Mouse (Mus musculus) layer of hippocampus, postnatal 14 days (tissue): ENCODE measurements around the gene Arhgef26. TPM values are rescaled to one million over a fixed set of nuclear protein-coding genes. Genes with fewer than 3 reads are reported as not detected.
A peak's percentile ranks its signal among the peaks of the same experiment; 100 is the strongest.

ENCODE experiments used
- DNase-seq, 2 experiments: peaks; one replicate each; pipeline ENCODE4 v3.0.0; 2021 to 2022; ENCODE audit warnings: low spot score in 2 of 2, mixed read lengths in 1 of 2
- total RNA-seq, 2 experiments: library from RNA; stranded (reverse); gene quantifications; 2 replicates each; pipeline ENCODE4 v1.2.3; 2021

Gene Arhgef26
- total RNA-seq, 2 experiments from 2014 or later = 63.2 to 64.1 TPM

GRCm38 (mm10) chr3:62443582-62444194 lies 105.5 kb downstream of the Arhgef26 start:
- no peak for DNase-seq

- DNase-seq = no peak
Observed at GRCm38 (mm10) chr3:62446271-62446670, 108.1 kb downstream of the Arhgef26 start.

DNA sequence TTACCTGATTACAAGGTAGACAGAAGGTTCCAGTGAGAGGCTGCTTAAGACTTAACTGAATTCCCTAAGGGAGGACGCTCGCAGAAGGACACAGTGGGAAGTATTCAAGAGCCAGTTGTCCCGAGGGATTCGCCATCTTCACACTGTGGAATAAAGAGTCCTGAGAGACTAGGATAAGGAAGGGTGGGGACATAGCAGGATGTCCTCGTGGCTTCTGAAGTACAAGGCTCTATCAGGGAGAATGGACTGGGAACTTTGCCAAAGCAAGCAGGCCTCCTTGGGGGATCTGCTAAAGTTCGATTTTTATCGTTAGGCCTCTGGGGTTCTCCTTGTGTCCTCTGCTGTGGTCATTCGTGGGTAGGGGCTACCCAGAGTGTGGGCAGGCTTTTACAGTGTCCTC lies 109.0 kb downstream of the Arhgef26 start:
- no peak for DNase-seq

DNA sequence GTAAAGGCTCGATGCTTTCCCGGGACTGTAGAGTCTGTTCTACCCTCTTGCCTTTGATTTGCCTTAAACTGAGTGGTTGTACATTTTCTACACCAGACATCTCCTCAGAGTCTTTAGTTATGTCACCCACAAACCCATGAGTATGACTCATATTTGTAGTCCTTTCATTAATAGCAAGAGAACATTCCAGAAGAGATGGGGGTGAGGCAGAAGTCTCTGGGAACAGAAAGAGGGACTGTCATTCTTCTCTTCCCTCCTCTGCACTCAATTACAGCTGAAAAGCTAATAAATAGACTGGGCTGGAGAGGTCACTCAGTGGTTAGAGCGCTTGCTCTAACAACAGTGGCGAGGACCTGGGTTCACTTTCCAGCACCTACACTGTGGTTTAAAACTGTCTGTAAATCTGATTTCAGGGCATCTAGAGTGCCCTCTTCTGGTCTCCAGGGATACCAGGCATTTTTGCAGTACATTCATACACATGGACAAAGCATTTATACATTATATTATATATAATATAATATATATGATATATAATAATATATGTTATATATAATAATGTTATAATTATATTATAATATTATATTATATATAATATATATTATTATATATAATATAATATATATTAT lies 111.8 kb downstream of the Arhgef26 start:
- no peak for DNase-seq

DNA sequence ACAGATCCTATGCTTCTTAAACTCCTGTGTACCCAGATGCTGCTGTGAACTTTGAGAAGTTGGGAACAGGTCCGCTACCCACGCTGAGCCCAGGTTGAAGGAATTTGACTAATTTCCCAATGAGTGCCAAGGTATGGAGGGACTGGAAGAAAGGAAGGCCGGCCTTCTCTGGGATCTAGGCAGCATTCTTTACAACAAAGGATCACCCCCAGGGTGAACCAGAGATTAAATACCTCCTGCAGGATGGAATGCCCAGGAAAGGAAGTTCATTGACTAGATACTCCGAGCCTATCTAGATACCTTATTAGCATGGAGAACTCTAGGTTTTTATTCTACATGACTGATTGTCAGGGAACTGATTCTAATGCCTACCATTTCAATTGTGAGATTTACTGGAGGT lies 114.8 kb downstream of the Arhgef26 start:
- DNase-seq = no peak

DNA sequence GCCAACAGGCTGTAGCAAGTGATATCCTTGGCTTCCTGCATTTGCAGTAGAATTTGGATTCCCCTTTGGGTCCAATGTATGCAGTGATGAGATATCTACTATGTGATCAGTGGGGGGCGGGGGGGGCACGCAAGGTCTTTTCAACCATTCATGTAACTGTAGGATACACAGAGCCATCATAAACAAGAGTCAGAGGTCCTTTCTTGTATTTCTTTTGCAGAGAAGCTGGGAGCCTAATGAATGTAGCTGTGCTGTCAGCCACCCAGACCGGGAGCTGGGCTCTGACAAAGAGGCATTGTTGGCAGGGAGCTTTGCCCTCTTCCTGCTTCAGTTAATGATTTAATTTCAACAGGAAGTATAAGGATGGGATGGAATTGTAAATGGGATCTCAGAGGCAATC lies 116.0 kb downstream of the Arhgef26 start:
- DNase-seq = peak in 1 of 2 experiments; percentile 45

DNA sequence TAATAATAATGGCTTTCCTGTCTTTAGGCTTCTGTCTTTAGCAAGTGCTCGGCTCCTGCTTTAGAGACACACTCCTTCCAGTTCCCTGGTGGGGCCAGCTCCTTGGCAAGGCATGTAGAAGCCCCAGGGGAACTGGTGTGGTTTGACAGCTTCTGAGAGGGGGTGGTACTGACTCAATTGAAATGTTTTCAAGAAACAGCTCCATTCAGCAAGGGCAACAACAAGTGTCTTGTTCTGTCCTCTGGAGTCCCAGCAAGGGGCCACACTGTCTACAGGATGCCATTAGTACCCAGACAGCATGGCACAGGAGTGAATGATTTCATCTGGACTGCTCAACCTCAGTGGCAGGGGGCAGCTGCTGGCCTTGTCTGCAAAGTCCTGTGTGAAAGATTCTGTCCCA lies 117.7 kb downstream of the Arhgef26 start:
- DNase-seq = peak; percentile 33 to 73

DNA sequence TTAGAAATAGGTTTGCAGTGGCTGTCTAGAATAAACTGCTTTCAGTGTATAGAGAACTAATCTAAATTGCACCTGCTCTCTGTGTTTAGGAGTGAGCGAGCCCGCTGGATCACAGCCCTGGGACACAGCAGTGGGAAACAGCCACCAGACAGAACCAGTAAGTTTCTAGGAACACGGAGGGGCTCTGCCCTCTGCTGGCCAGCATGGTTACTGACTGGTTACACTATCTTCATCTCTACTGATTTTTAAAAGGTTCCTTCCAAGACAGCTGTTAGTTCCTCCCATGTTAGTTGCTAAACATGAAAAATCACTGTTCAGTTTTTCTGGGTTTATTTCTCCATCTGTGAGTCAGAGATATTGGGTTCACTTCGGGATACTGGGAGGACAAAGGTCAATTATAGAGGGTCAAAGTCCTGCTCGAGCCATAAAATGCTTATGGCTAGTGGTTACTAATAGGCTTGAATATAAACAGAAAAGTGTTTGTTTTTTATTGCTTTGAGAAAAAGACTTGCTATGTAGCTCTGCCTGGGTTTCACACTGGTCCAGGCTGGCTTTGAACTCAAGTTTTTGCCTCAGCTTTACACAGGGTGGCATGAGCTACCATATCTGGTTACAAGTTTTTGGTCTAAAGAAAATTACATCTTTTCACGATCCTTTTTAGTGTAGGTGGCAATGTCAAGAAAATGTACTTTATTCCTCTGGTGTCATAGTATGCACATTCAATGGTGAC lies 120.3 kb downstream of the Arhgef26 start:
- DNase-seq = peak; percentile 63 to 72

GRCm38 (mm10) chr3:62459483-62459882 lies 121.3 kb downstream of the Arhgef26 start:
- no peak for DNase-seq

GRCm38 (mm10) chr3:62464276-62464675 lies 126.1 kb downstream of the Arhgef26 start:
- DNase-seq = no peak

GRCm38 (mm10) chr3:62470179-62470578 lies 132.0 kb downstream of the Arhgef26 start:
- no peak for DNase-seq

DNA sequence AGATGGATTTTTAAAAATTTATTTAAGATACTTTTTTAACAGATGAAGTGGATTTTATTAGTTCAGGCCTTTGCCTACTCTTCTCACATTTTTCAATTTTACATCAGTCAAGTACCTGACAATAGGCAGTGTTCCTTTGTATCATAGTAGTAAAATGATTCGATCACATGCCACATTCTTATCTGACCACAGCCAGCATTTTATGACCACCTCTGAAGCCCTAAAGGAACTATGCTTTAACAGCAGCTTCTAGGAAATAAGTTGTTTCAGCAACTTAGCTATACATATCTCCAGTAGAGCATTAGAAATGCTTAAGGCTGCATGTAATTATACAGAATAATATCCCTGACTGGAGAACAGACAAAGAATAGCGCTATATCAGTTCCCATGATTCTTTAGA lies 146.2 kb downstream of the Arhgef26 start:
- no peak for DNase-seq

DNA sequence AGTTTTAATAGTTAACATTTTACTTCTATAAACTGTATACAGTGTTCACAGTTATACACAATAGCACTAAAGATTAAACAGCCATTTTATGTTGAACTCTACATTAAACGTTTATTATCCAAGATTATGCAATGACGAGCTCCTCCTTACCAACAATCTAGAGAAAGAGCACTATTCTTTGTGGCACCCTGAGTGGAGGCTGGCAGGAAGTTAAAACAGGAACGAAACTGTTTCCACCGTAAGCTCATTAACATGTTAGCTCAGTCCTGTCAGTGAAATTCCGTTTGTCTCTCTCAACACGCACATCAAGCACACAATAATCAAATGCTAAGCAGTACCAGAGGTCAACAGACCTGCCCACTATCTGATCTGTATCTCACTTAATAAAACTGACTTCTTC lies 154.4 kb downstream of the Arhgef26 start:
- DNase-seq = no peak

GRCm38 (mm10) chr3:62499327-62499726 lies 161.2 kb downstream of the Arhgef26 start:
- no peak for DNase-seq

DNA sequence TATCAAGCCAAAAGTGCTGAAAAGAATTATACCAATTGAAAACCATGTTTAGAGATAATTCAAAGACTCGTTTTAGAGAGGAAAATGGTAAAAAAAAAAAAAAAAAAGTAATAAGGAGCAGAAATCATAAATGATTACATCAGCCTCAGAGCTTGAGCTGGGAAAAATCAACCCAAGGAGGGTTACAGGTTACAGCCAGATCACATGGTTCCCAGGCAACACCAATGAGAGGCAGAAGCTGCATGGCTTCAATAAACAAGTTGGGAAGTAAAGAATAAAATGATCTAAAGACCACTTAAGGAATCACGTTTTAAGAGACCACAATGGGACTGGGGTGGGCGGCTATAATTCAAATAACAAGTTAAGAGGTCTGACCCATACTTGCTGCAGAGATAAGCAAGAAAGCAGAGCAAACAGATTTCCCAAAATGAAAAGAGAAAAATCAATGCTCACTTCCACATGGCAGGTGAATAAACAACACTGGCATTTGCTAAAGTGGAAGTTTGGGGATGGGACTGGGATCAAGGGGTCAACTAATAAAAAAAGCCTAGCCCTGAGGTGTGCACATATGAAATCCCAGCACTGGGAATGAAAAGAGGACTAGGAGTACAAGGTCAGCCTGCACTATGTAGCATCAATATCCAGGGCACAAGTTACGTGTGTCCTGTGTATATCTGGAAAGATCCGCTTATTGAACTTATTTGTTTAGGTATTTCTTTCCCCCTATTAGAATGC lies 167.2 kb downstream of the Arhgef26 start:
- DNase-seq = no peak

- DNase-seq = peak; percentile 96 to 98
Observed at GRCm38 (mm10) chr3:62506488-62507205, 168.5 kb downstream of the Arhgef26 start, which contains the start of gene Dhx36. Dhx36 (minus strand) TSS chr3:62507004.

GRCm38 (mm10) chr3:62507206-62507647 lies 169.1 kb downstream of the Arhgef26 start:
- no peak for DNase-seq
